Mouse (Mus musculus): ENCODE results near the gene Traf5.
A peak's percentile ranks its signal among the peaks of the same experiment; 100 is the strongest.

Gene Traf5

DNA sequence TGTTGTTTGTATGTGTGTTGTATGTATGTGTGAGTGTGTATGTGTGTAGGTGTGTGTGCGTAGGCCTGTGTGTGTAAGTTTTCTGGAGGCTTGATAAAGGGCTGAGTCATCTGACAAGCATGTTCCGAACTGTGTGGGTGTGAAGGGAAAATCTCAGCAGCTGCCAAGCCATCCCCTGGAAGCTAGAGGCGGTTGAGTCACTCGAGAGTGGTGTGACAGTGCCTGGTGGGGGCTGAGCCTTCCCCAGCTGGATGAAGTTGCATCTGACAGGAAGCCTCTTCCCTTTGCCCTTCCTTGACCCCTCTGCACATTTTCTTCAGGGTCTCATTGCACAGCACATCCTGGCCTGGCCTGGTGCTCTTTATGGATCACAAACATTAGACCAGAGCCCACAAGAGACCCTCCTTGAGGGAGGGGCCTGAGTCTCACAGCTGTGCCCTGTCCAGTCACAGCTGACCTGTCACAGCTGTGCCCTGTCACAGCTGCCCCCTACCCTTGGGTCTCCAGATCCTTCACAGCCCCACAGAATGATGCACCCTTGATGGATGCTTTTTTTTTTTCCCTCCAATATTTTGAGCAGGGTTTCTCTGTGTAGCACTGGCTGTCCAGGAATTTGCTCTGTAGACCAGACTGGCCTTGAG is 30.6 kb downstream of the Traf5 start:
- no peak for DNase-seq

GRCm38 (mm10) chr1:192058911-192059310 is 33.4 kb downstream of the Traf5 start:
- DNase-seq: no peak

GRCm38 (mm10) chr1:192053726-192054125 is 38.6 kb downstream of the Traf5 start:
- DNase-seq: no peak

GRCm38 (mm10) chr1:192052986-192053385 is 39.4 kb downstream of the Traf5 start:
- no peak for DNase-seq

DNA sequence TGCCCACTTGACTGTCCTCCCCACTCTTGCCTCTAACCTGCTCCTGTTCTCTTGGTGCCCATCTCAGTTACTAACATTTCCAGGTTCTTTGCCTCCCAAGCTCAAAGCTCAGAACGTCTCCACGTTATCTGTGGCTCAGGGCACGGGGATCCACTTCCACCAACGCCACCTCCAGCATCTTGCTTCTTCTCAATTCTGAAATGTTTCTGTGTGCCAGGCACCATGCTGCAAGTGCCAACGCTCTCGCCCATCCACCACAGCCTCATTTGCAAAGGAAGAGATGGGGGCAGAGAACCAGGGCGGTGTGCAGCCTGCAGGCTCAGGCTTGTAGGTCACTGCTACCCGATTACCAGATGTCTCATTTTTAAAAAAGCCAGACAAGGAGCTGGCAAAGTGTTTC is 39.9 kb downstream of the Traf5 start:
- no peak for DNase-seq

DNA sequence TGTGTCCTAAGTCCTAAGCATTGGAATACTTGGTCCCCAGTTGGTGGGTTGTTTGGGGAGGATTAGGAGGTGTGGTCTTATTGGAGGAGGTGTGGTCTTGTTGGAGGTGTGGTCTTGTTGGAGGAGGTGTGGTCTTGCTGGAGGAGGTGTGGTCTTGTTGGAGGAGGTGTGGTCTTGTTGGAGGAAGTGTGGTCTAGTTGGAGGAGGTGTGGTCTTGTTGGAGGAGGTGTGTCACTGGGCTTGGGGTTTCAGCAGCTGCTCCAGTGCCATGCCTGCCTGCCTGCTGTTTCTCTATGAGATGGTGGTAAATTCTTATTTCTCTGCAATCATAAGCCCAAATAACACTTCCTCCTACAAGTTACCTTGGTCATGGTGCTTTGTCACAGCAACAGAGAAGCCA is 93.3 kb downstream of the Traf5 start:
- DNase-seq: no peak

DNA sequence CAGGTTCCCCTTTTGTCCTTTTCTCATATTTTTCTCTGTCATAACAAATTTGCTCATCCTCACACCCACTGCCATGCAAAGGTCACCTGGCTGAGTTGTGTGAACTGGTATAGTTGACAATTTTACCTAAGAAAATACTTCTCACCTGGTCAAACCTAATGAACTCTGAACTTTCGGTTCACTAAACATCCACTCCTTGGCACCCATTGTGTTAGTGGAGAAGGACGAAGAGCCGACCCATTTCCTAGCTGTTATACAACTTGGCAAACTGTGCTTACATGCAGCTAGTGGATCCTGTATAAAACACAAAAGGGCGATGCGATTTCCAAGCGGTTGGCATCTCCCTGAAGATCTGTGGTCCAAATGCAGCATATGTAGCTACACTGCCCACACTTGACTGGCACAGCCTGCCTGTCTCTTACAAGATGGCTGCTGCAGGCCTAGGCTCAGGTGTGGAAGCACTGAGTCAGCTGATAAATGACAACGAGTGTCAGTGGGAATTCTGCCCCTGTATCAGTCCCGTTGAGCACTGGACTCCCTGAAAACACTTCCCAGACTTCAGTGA is 95.7 kb downstream of the Traf5 start:
- peak; percentile 37 to 68 for DNase-seq

DNA sequence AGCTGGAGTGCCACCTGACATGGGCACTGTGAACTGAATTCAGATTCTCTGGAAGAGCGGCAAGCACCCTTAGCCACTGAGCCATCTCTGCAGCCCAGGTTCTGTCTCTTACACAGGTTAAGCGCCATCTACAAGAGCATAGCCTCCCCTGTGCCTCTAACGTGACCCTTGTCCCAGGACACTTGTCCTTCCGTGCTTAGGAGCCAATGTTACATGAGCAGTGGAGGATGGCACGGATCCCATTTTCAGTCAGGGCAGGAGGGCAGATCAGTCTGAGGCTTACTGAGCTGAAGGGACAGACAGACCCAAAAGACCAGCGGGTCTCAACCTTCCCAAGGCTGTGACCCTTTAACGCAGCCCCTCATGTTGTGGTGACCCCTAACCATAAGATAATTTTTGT is 96.4 kb downstream of the Traf5 start:
- peak; percentile 72 to 79 for DNase-seq

GRCm38 (mm10) chr1:191995488-191995887 is 96.9 kb downstream of the Traf5 start:
- peak in 1 of 2 experiments; percentile 79 for DNase-seq

DNA sequence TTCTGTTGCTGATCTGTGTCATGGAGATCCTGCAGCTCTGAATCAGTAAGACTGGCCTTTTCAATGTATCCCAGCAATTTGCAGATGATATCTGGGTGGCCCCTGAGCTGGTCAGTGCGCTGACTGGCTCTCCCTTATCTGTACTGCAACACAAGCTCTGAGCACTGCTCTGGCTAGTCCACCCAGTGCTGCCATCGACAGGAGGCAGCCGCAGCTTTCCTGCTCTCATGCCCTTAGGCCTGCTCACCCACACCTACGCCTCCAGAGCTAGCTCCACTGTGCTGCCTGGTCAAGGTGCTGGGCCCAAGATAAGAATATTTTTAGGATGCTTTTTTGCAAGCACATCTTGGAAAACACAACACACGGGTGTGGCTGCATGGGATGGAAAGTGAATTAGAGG is 97.9 kb downstream of the Traf5 start:
- no peak for DNase-seq

DNA sequence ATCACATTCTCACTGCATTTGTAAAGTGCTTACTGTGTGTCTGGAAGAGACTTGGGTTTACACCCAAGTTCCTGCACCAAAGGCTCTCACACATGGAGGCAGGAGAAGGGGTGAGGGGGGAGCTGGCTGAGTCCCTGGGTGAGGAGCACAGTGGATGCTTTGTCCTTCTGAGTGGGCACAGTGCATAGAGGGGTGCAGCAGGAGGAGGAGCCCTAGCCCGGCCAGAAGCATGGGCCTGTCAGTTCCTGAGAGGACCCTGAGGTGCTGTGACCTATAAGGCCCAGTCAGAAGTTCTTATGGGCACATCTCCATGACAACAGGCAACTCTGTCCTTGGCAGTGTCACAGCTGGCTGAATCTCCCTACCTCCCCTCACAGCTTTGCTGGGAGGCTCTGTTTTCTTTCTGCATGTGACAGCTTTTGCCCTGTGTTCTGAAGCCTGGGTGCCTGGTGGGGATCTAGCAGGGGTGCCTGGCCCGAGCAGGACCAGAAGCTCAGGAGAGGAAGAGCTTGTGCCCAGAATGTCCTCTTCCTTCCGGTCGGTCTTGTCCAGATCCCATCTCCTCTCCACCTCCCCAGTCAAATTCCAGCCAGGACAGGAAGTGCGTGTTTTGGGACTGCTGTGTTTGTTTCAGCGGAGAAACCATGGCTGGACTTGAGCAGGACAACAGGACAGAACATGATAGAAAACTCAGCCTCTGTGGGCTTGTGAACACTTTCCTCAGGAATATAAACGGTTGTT is 100.1 kb downstream of the Traf5 start:
- no peak for DNase-seq

GRCm38 (mm10) chr1:191989994-191990393 is 102.4 kb downstream of the Traf5 start:
- peak; percentile 95 for DNase-seq

- DNase-seq: no peak
Observed at GRCm38 (mm10) chr1:191989060-191989459, 103.3 kb downstream of the Traf5 start.

GRCm38 (mm10) chr1:191988646-191989045 is 103.7 kb downstream of the Traf5 start:
- DNase-seq: no peak

DNA sequence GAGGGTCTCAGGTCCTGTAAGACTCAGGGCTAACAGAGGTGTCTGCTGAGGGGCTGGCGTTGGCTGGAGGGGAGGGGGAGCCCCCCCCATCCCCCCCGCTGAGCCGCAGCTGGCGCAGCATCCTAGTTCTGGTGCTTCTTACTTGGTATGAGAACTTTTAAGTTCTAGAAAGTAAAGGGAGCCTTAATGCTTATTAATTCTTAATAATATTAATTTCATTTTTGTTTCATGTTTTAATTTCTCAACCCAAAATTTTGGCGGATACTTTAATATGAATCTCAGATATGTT is 104.9 kb downstream of the Traf5 start:
- no peak for DNase-seq

DNA sequence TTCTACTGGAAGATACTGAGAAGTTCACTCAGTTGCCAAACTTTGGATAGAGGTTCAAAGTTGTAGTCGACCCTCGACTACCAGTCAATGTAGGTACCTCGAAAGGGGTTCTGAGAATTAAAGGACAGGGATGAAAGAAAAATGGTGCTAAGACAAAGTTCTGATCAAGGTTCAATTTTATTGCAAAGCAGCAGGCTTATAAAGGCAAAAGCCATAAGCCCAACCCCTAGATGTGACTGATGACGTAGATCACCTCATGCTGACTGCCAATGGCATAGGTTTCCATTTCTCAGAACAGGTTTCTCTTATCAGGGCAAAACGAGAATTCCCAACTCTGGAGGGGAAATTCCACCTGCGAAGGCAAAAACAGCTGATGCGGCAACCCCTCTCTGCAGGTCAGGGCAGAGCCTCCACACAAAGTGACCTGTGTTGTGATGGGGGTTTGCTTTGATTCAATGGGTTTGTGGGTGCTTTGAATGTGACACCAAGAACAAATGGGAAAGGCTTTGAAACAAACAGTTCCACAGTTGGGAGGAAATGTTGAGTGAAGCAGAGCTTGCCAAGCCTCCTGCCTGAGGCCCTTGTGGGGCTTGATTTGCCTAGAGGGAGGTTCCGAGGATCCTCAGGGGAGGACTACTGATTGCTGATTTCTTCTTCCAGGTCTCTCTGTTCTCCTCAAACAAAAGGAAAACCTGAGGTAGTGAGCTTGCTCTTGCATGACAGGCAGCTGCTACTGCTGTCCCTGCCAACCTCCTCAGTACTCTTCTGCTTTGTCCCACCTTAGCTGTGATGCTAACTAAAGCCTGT is 105.5 kb downstream of the Traf5 start:
- DNase-seq: no peak

DNA sequence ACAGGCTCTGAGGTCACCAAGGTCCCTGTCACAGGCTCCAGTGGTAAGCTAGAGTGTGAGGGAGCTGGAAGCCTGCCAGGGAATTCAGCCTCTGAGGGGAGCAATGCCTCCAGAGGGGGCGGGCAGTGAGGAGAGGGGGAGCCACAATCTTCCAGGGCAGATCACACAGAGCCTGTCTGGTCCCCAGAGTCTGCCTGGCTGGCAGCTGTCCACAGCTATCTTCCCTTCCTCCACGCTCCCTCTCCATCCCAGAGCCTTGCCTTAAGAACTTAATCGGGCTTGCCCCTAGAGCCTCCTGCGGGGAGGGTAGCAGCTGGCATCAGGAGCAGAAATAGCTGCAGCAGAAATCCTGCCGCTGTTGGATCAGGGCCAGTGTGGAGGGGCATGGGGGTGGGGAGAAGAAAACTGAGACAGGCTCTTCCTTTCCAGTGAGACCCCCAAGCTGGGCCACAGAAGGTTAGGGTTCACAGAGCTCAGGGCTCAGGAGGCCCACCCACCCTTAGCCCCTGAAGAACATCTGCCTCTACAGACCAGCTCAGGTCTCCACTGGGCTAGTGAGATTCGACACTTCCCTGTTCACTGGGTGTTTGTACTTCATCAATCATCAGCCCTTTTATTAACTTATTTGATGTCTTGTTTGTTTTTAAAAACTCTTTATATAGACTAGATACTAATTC is 110.8 kb downstream of the Traf5 start:
- no peak for DNase-seq

GRCm38 (mm10) chr1:191977187-191977586 is 115.2 kb downstream of the Traf5 start, which contains the start of gene Rd3:
Gene Rd3, plus strand, starts transcription at chr1:191977370.
- DNase-seq: peak in 1 of 2 experiments; percentile 23

GRCm38 (mm10) chr1:191974509-191975405 is 117.6 kb downstream of the Traf5 start:
- peak; percentile 65 to 67 for DNase-seq

DNA sequence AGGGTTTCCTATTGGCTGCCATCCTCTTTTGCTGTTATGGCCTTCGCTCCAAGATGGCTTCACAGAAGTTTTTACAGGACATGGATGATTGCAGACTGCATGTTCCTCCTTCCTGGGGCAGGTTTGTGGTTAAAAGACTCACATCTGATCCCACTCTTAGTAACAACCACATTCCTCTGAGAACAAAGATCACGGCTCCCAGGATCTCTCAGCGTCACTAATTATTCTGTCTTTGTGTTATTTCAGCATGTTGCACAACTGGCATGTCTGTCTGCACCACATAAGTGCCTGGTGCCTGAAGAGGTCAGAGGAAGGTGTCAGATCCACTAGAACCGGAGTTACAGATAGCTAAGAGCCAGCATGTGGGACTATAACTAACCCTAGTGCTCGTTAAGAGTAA is 122.4 kb downstream of the Traf5 start:
- no peak for DNase-seq

- DNase-seq: peak; percentile 78 to 84
Observed at GRCm38 (mm10) chr1:191964773-191965481, 127.4 kb downstream of the Traf5 start.
